Mouse (Mus musculus) heart, adult 2 months (tissue): ENCODE results near the gene Sec16a.

Experiments
- CTCF ChIP-seq: fragments of 200-600 bp; IDR thresholded peaks from 2 replicates; pipeline ENCODE4 v1.8.1; 2022; ENCODE audit warnings: antibody characterized with exemption, mild to moderate bottlenecking, moderate library complexity
- EP300 ChIP-seq: fragments of 200-500 bp; IDR thresholded peaks from 2 replicates; pipeline ENCODE4 v1.6.1; 2011; ENCODE audit warnings: low read depth, low read length, control low read depth; ENCODE audit not compliant: insufficient read depth
- POLR2A ChIP-seq: fragments of 200-500 bp; IDR thresholded peaks from 2 replicates; pipeline ENCODE4 v1.6.1; 2011; ENCODE audit warnings: mild to moderate bottlenecking, low read depth, low read length, control low read depth; ENCODE audit not compliant: insufficient read depth

DNA sequence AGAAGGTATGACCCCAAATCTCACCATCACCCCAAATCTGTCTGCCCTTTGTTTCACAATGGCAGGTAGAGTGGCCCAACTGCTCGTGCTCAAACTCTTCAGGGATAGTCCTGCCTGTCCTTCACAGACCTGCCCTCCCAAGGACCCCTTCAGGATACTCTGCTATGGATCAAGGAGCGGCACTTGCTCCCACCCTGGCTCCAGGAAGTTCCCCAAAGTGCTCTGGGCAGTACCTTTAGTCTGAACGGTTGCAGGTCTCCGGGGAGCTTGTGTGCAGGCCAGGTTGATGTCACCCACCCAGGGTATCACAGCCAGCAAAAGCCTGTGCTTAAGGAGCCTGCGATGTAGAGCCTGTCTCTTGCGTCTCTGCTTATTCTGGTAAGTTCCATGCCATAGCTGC lies 77.1 kb downstream of the Sec16a start:
- TF ChIP-seq POLR2A (no peak), CTCF (no peak), EP300 (no peak)
